Mouse (Mus musculus) spleen, adult 2 months (tissue): ENCODE measurements around the gene Vps53. TPM values are rescaled to one million over a fixed set of nuclear protein-coding genes. Genes with fewer than 3 reads are reported as not detected.

ENCODE experiments used
- DNase-seq, 2 experiments: peaks; one replicate each; pipeline versions ENCODE4 v3.0.0 to v3.0.0-alpha.2; 2012 to 2021; ENCODE audit warnings: low spot score in 2 of 2, low read depth in 1 of 2
- H3K27ac ChIP-seq: fragments of 200-500 bp; 2 replicates; pipeline ENCODE4 v1.5.1; 2012; ENCODE audit warnings: low read length, inconsistent platforms; ENCODE audit not compliant: insufficient read depth
- H3K27me3 ChIP-seq: fragments of 200-500 bp; 2 replicates; pipeline ENCODE4 v1.6.1; 2012; ENCODE audit warnings: mild to moderate bottlenecking, moderate library complexity, low read length, inconsistent platforms; ENCODE audit not compliant: control insufficient read depth, insufficient read depth
- H3K36me3 ChIP-seq: fragments of 200-500 bp; 2 replicates; pipeline ENCODE4 v1.6.1; 2012; ENCODE audit warnings: mild to moderate bottlenecking, low read length, inconsistent platforms; ENCODE audit not compliant: control insufficient read depth, insufficient read depth
- H3K4me1 ChIP-seq: fragments of 200-500 bp; 2 replicates; pipeline ENCODE4 v1.6.1; 2011; ENCODE audit warnings: inconsistent platforms; ENCODE audit not compliant: control insufficient read depth, insufficient read depth, insufficient read length
- H3K4me3 ChIP-seq: fragments of 200-500 bp; 2 replicates; pipeline ENCODE4 v1.5.1; 2011; ENCODE audit warnings: mild to moderate bottlenecking, inconsistent platforms; ENCODE audit not compliant: insufficient read depth, insufficient read length; ENCODE audit errors: extremely low read depth
- CTCF ChIP-seq: fragments of 200-500 bp; IDR thresholded peaks from 2 replicates; pipeline ENCODE4 v1.5.1; 2011; ENCODE audit warnings: mild to moderate bottlenecking, inconsistent platforms; ENCODE audit not compliant: insufficient read depth, insufficient read length, insufficient replicate concordance; ENCODE audit errors: extremely low read depth
- POLR2A ChIP-seq: fragments of 200-500 bp; IDR thresholded peaks from 2 replicates; pipeline ENCODE4 v1.6.1; 2011; ENCODE audit warnings: low read depth, low read length, inconsistent platforms
- WGBS: fragments of 180-500 bp; shearing (Covaris S2); methylation state at CpG from one replicate; pipeline ENCODE4 v1.1.7; 2018; 5-methylcytosine and 5-hydroxymethylcytosine counted together
- polyA plus RNA-seq: library from polyadenylated mRNA; depleted of rRNA; stranded (reverse); fragments of >200 nt; gene quantifications from 2 replicates; pipeline ENCODE4 v1.2.3, GENCODE M21; 2012

Vps53 gene
- polyA plus RNA-seq, 1 experiment, result 12.4 TPM

- Histone ChIP-seq H3K27me3 (peaks cover 6% of the 10 kb centered on the region), H3K27ac (no peak overlapping the region), H3K4me1 (peaks cover 12% of the 10 kb centered on the region), H3K4me3 (peak overlapping the region; percentile 86), H3K36me3 (no peaks in the 10 kb centered on the region)
- no peak for DNase-seq
- 19% methylated on average over 13 of the region's 14 CpGs for WGBS
- no peak for TF ChIP-seq CTCF
- TF ChIP-seq POLR2A, result no peak
These were observed 152.8 kb downstream of the Vps53 start for GRCm38 (mm10) chr11:76026527-76027138.

DNA sequence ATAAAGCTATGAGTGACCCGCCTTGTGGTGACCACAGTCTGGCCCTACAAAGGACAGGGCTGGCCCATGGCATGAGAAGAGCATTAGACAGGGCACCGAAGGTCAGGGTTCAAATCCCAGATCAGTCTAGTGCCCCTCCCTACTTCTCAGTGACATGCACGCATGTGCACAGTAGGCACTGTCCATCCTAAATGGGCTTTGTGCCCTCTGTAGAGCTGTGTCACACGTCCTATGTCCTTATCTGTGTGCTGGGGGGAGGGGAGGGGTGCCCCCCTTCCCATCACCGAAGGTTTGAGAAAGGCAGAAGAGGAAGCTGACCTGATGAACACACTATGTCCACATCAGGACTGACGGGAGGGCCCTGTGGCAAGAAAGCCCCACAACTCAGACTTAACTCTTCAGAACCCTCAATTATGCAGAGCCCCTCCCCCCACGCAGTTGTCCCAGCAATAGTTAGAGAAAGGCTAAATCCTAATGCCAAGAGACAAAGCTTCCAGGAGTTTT lies 154.3 kb downstream of the Vps53 start:
- Histone ChIP-seq H3K36me3 (no peaks in the 10 kb centered on the region), H3K4me3 (no peak overlapping the region), H3K4me1 (peaks cover 12% of the 10 kb centered on the region), H3K27ac (no peak overlapping the region), H3K27me3 (peaks cover 6% of the 10 kb centered on the region)
- 72% methylated on average over 7 of the region's 7 CpGs for WGBS
- DNase-seq, result no peak
- no peak for TF ChIP-seq POLR2A
- no peak for TF ChIP-seq CTCF

DNA sequence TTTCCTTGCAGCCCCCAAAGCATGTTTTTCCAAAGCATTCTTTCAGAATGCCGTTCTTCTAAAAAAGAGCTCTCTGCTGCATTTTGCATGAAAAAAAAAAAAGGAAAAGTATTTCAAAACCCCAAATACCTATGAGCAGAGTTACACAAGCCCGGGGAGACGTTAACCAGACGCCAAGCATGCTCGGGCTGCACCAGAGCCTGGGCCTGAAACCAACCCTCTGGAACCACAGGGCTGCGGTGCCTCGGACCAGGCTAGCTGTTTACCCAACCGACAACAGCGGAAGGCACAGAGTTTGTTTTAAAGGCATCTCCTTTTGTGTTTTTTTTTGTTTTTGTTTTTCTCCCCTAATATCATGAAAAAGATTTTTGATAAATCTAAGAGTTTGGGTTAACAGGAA lies 158.5 kb downstream of the Vps53 start:
- no peak for DNase-seq
- Histone ChIP-seq H3K4me1 (peaks cover under 1% of the 10 kb centered on the region; the same call in 1 of the 2 replicates), H3K27ac (no peak overlapping the region), H3K36me3 (no peaks in the 10 kb centered on the region), H3K4me3 (no peak overlapping the region), H3K27me3 (no peaks in the 10 kb centered on the region)
- WGBS, result 90% methylated on average over 9 of the region's 9 CpGs
- TF ChIP-seq CTCF (no peak), POLR2A (no peak)

- H3K36me3 ChIP-seq, result no peaks in the 10 kb centered on the region
- H3K27me3 ChIP-seq, result no peaks in the 10 kb centered on the region
- H3K4me1 ChIP-seq, result no peaks in the 10 kb centered on the region
- no peak for DNase-seq
- no peak overlapping the region for H3K4me3 ChIP-seq
- no peak overlapping the region for H3K27ac ChIP-seq
- WGBS, result 85% methylated on average over 4 of the region's 4 CpGs
- TF ChIP-seq CTCF (no peak), POLR2A (no peak)
These were observed 159.6 kb downstream of the Vps53 start for GRCm38 (mm10) chr11:76019879-76020278.

GRCm38 (mm10) chr11:76015814-76016213 lies 163.6 kb downstream of the Vps53 start:
- H3K36me3 ChIP-seq, result no peaks in the 10 kb centered on the region
- TF ChIP-seq CTCF (no peak), POLR2A (no peak)
- no peaks in the 10 kb centered on the region for H3K27me3 ChIP-seq
- H3K4me3 ChIP-seq, result no peak overlapping the region
- no peak overlapping the region for H3K27ac ChIP-seq
- DNase-seq, result no peak
- H3K4me1 ChIP-seq, result no peaks in the 10 kb centered on the region
- WGBS, result 71% methylated on average over 4 of the region's 4 CpGs

DNA sequence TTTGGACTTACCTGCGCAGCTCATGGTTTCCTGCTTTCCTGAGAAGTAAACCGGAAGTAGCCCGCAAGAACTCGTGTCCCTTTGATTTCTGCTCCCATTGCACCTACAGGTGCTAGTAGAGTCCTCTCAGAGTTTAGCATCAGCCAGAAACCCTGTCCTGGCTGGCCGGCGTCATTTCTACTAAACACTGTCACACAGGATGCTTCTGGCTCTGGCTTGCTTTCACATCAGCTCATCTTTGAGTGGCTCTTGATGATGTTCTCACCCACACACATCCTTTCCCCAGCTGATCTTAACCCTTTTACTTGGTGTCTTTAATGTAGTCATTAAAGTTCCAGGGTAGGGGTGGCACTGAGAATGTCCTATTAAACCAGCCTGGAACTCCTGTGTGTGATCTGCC lies 164.2 kb downstream of the Vps53 start:
- no peaks in the 10 kb centered on the region for H3K27me3 ChIP-seq
- DNase-seq, result no peak
- H3K36me3 ChIP-seq, result no peaks in the 10 kb centered on the region
- H3K27ac ChIP-seq, result peak overlapping the region; percentile 52; the same call in 1 of the 2 replicates
- WGBS, result 77% methylated on average over 6 of the region's 6 CpGs
- no peaks in the 10 kb centered on the region for H3K4me1 ChIP-seq
- TF ChIP-seq CTCF, result no peak
- H3K4me3 ChIP-seq, result 0 out of 2 replicates have a peak overlapping the region, but pooled peaks have one; percentile 10
